Mouse (Mus musculus) WW6 (cell line): ENCODE data around the gene Tuba3a.

Experiments used
- DNase-seq: peaks from one replicate; pipeline ENCODE4 v3.0.0-alpha.2; 2013; ENCODE audit warnings: low read depth, low spot score

Tuba3a gene

GRCm38 (mm10) chr6:125231117-125232044, 54.5 kb downstream of the Tuba3a start, which contains the start of gene Tapbpl:
Gene Tapbpl (minus strand): TSS chr6:125231860.
- no peak for DNase-seq

GRCm38 (mm10) chr6:125230571-125230970, 55.3 kb downstream of the Tuba3a start:
- DNase-seq: no peak
